Mouse (Mus musculus) bone marrow macrophage, adult 2 months (primary cell): ENCODE measurements around the gene Cyp1b1. TPM values are rescaled to one million over a fixed set of nuclear protein-coding genes. Genes with fewer than 3 reads are reported as not detected.

ENCODE experiments used
- H3K27ac ChIP-seq: 2 replicates; pipeline ENCODE4 v1.5.1; 2012; ENCODE audit warnings: low read depth, low read length; ENCODE audit not compliant: insufficient read depth
- H3K4me1 ChIP-seq: 2 replicates; pipeline ENCODE4 v1.6.1; 2012; ENCODE audit warnings: low read length; ENCODE audit not compliant: control insufficient read depth, insufficient read depth
- H3K4me3 ChIP-seq: 2 replicates; pipeline ENCODE4 v1.5.1; 2012; ENCODE audit warnings: mild to moderate bottlenecking, low read length, moderate library complexity; ENCODE audit not compliant: insufficient read depth
- CTCF ChIP-seq: IDR thresholded peaks from 2 replicates; pipeline ENCODE4 v1.5.1; 2012; ENCODE audit warnings: low read depth, mild to moderate bottlenecking, low read length, moderate library complexity
- POLR2A ChIP-seq: IDR thresholded peaks from 2 replicates; pipeline ENCODE4 v1.6.1; 2012; ENCODE audit warnings: mild to moderate bottlenecking, low read depth, low read length, borderline replicate concordance
- polyA plus RNA-seq: library from polyadenylated mRNA; stranded (reverse); fragments of >200 nt; gene quantifications from 2 replicates; pipeline ENCODE4 v1.2.4, GENCODE M21; 2012; ENCODE audit not compliant: missing spikeins, insufficient read depth, insufficient read length

Cyp1b1 gene
- polyA plus RNA-seq, 1 experiment, result 2.8 TPM

GRCm38 (mm10) chr17:79742635-79743034 lies 27.8 kb upstream of the Cyp1b1 start:
- Histone ChIP-seq H3K4me3 (no peak overlapping the region), H3K4me1 (no peaks in the 10 kb centered on the region), H3K27ac (no peak overlapping the region)
- TF ChIP-seq CTCF (no peak), POLR2A (no peak)

- H3K27ac ChIP-seq, result no peak overlapping the region
- H3K4me1 ChIP-seq, result no peaks in the 10 kb centered on the region
- TF ChIP-seq POLR2A (no peak), CTCF (no peak)
- no peak overlapping the region for H3K4me3 ChIP-seq
Observed at GRCm38 (mm10) chr17:79738847-79739498, 24.1 kb upstream of the Cyp1b1 start.

- Histone ChIP-seq H3K4me3 (no peak overlapping the region), H3K27ac (no peak overlapping the region), H3K4me1 (no peaks in the 10 kb centered on the region)
- TF ChIP-seq CTCF (no peak), POLR2A (no peak)
Observed at GRCm38 (mm10) chr17:79737598-79737997, 22.7 kb upstream of the Cyp1b1 start.

GRCm38 (mm10) chr17:79733039-79733438 lies 18.2 kb upstream of the Cyp1b1 start:
- no peak overlapping the region for H3K27ac ChIP-seq

GRCm38 (mm10) chr17:79730988-79731387 lies 16.1 kb upstream of the Cyp1b1 start:
- H3K4me3 ChIP-seq, result no peak overlapping the region
- H3K4me1 ChIP-seq, result no peaks in the 10 kb centered on the region
- no peak overlapping the region for H3K27ac ChIP-seq
- TF ChIP-seq POLR2A, result no peak
- no peak for TF ChIP-seq CTCF

More at GRCm38 (mm10) chr17:79733039-79733438, 18.2 kb upstream of the Cyp1b1 start:
- TF ChIP-seq POLR2A, result no peak
- TF ChIP-seq CTCF, result no peak
- no peak overlapping the region for H3K4me3 ChIP-seq
- H3K4me1 ChIP-seq, result no peaks in the 10 kb centered on the region

GRCm38 (mm10) chr17:79728585-79729503 lies 14.0 kb upstream of the Cyp1b1 start:
- H3K4me1 ChIP-seq, result no peaks in the 10 kb centered on the region
- H3K27ac ChIP-seq, result no peak overlapping the region
- no peak overlapping the region for H3K4me3 ChIP-seq
- TF ChIP-seq POLR2A, result no peak
- no peak for TF ChIP-seq CTCF

- TF ChIP-seq POLR2A (no peak), CTCF (no peak)
- Histone ChIP-seq H3K4me1 (no peaks in the 10 kb centered on the region), H3K27ac (no peak overlapping the region), H3K4me3 (no peak overlapping the region)
Observed at GRCm38 (mm10) chr17:79728053-79728584, 13.3 kb upstream of the Cyp1b1 start.

GRCm38 (mm10) chr17:79726613-79727012 lies 11.8 kb upstream of the Cyp1b1 start:
- Histone ChIP-seq H3K4me1 (no peaks in the 10 kb centered on the region), H3K27ac (no peak overlapping the region), H3K4me3 (no peak overlapping the region)
- TF ChIP-seq CTCF, result no peak
- TF ChIP-seq POLR2A, result no peak

GRCm38 (mm10) chr17:79720681-79721080 lies 5.8 kb upstream of the Cyp1b1 start:
- TF ChIP-seq POLR2A, result no peak
- TF ChIP-seq CTCF, result no peak

More at GRCm38 (mm10) chr17:79720681-79721080, 5.8 kb upstream of the Cyp1b1 start:
- Histone ChIP-seq H3K4me1 (peaks cover 4% of the 10 kb centered on the region; the same call in 1 of the 2 replicates), H3K27ac (no peak overlapping the region), H3K4me3 (no peak overlapping the region)
